Comparison of ENCODE assay signal across 10 mouse cellular contexts in genomic region chr7:62232076-62232475, GRCm38 (mm10).
DNase-seq lines count a peak whose midpoint lies in the region; ATAC-seq and TF ChIP-seq lines count a peak whose summit lies in the region.
"Had no signal": no experiment of that assay in that cellular context is flagged by ENCODE, and none has a peak within 500 bp of the region (broad histone marks: within the 10 kb centered on the region; RNA-seq: fewer than 3 reads in every experiment).

No protein-coding gene starts in this region.

- H3K4me2 ChIP-seq in forebrain, embryonic 12.5 days: no peak overlapping the region; the same call in 1 of the 2 replicates
- no peak overlapping the region for H3K4me2 ChIP-seq in forebrain, embryonic 16.5 days (ENCODE audit: low read length)
- no peak overlapping the region for H3K4me2 ChIP-seq in stomach, postnatal 0 days (replicated peaks; ENCODE audit: low read depth)

- no peak overlapping the region for H3K9ac ChIP-seq in forebrain, embryonic 12.5 days
- H3K9ac ChIP-seq in forebrain, embryonic 16.5 days (replicated peaks; ENCODE audit: low read depth, low read length): no peak overlapping the region
- no peak overlapping the region for H3K9ac ChIP-seq in stomach, postnatal 0 days (ENCODE audit: low read length)

- no peaks in the 10 kb centered on the region for H3K36me3 ChIP-seq in forebrain, embryonic 12.5 days (replicated peaks)
- H3K36me3 ChIP-seq in forebrain, embryonic 16.5 days (ENCODE audit: control insufficient read depth, insufficient read depth): no peaks in the 10 kb centered on the region
- no peaks in the 10 kb centered on the region for H3K36me3 ChIP-seq in limb, embryonic 10.5 days
- H3K36me3 ChIP-seq in stomach, postnatal 0 days (ENCODE audit: control insufficient read depth, insufficient read depth, low read length): no peaks in the 10 kb centered on the region

- WGBS in forebrain, embryonic 12.5 days: 56% methylated on average over 5 of the region's 5 CpGs
- WGBS in forebrain, embryonic 16.5 days: 44% methylated on average over 5 of the region's 5 CpGs
- 64% methylated on average over 5 of the region's 5 CpGs for WGBS in limb, embryonic 10.5 days
- WGBS in stomach, postnatal 0 days: 45% methylated on average over 5 of the region's 5 CpGs

- H3K4me1 ChIP-seq in forebrain, embryonic 12.5 days: peaks cover 18% of the 10 kb centered on the region
- peaks cover 5% of the 10 kb centered on the region for H3K4me1 ChIP-seq in forebrain, embryonic 16.5 days (replicated peaks; ENCODE audit: control insufficient read depth, insufficient read depth, low read length)
- H3K4me1 ChIP-seq in limb, embryonic 10.5 days: peaks cover 14% of the 10 kb centered on the region
- H3K4me1 ChIP-seq in stomach, postnatal 0 days (replicated peaks; ENCODE audit: control insufficient read depth, insufficient read depth): no peaks in the 10 kb centered on the region

- no peak for TF ChIP-seq EP300 in stomach, postnatal 0 days (optimal IDR thresholded peaks at IDR 0.05)

- no peaks in the 10 kb centered on the region for H3K27me3 ChIP-seq in forebrain, embryonic 12.5 days
- H3K27me3 ChIP-seq in forebrain, embryonic 16.5 days (replicated peaks; ENCODE audit: control insufficient read depth, insufficient read depth, low read length): no peaks in the 10 kb centered on the region
- no peaks in the 10 kb centered on the region for H3K27me3 ChIP-seq in limb, embryonic 10.5 days (ENCODE audit: low read depth, poor library complexity, severe bottlenecking)
- H3K27me3 ChIP-seq in stomach, postnatal 0 days (ENCODE audit: control insufficient read depth, insufficient read depth, low read length): no peaks in the 10 kb centered on the region

- DNase-seq in lung, postnatal 36 days: peak; percentile 8
- no peak for DNase-seq in lung, postnatal 10 days
- DNase-seq in limb, embryonic 10.5 days (ENCODE audit: low spot score): peak; percentile 20
- peak; percentile 17 for DNase-seq in stomach, postnatal 0 days (ENCODE audit: low spot score)
- DNase-seq in left cerebral cortex, adult 9 months (ENCODE audit: low spot score in 2 of 2): no peak
- DNase-seq in kidney, postnatal 25 days: no peak
- DNase-seq: liver had no signal

- H3K27ac ChIP-seq in forebrain, embryonic 12.5 days: peak overlapping the region; percentile 46; the same call in 1 of the 2 replicates
- H3K27ac ChIP-seq in forebrain, embryonic 16.5 days (ENCODE audit: low read length): no peak overlapping the region
- peak overlapping the region; percentile 75; the same call in 1 of the 2 replicates for H3K27ac ChIP-seq in limb, embryonic 10.5 days
- H3K27ac ChIP-seq in stomach, postnatal 0 days (replicated peaks): no peak overlapping the region
- H3K27ac ChIP-seq: layer of hippocampus, adult 2 months had no signal

- 0 out of 2 replicates have a peak, but pooled peaks cover 8% of the 10 kb centered on the region for H3K9me3 ChIP-seq in forebrain, embryonic 12.5 days
- no peaks in the 10 kb centered on the region for H3K9me3 ChIP-seq in forebrain, embryonic 16.5 days (ENCODE audit: control insufficient read depth, low read length)
- no peaks in the 10 kb centered on the region; the same call in 1 of the 2 replicates for H3K9me3 ChIP-seq in limb, embryonic 10.5 days (replicated peaks)
- no peaks in the 10 kb centered on the region for H3K9me3 ChIP-seq in stomach, postnatal 0 days (ENCODE audit: control insufficient read depth, low read length)

- ATAC-seq in forebrain, embryonic 12.5 days (ENCODE audit: low FRiP score): no peak
- no peak for ATAC-seq in forebrain, embryonic 16.5 days
- no peak for ATAC-seq in stomach, postnatal 0 days (ENCODE audit: low FRiP score, low TSS enrichment)

- no peak overlapping the region for H3K4me3 ChIP-seq in forebrain, embryonic 12.5 days (replicated peaks)
- no peak overlapping the region for H3K4me3 ChIP-seq in forebrain, embryonic 16.5 days (replicated peaks; ENCODE audit: low read length)
- no peak overlapping the region for H3K4me3 ChIP-seq in limb, embryonic 10.5 days
- no peak overlapping the region for H3K4me3 ChIP-seq in stomach, postnatal 0 days (ENCODE audit: low read depth, low read length)
- H3K4me3 ChIP-seq: layer of hippocampus, adult 2 months had no signal

- TF ChIP-seq CTCF in stomach, postnatal 0 days (IDR thresholded peaks at IDR 0.05; ENCODE audit: low read depth): no peak

Comparison
In these comparisons a context has a peak if more than half of its experiments do, and no peak if none do; other contexts are left out.
1. H3K27ac ChIP-seq: peak in forebrain, embryonic 12.5 days (single experiment) and limb, embryonic 10.5 days (single experiment); none in forebrain, embryonic 16.5 days (single experiment) and stomach, postnatal 0 days (single experiment).
2. DNase-seq: peak in lung, postnatal 36 days (single experiment), limb, embryonic 10.5 days (single experiment) and stomach, postnatal 0 days (single experiment); none in lung, postnatal 10 days (single experiment), left cerebral cortex, adult 9 months (0 of 2) and kidney, postnatal 25 days (0 of 2).